Mouse (Mus musculus) NIH3T3 (cell line): ENCODE data around the gene Hmg20b.
A peak's percentile ranks its signal among the peaks of the same experiment; 100 is the strongest.

Experiments
- DNase-seq: peaks from one replicate; pipeline ENCODE4 v3.0.0-alpha.2; 2012; ENCODE audit warnings: low read depth

Hmg20b gene

DNA sequence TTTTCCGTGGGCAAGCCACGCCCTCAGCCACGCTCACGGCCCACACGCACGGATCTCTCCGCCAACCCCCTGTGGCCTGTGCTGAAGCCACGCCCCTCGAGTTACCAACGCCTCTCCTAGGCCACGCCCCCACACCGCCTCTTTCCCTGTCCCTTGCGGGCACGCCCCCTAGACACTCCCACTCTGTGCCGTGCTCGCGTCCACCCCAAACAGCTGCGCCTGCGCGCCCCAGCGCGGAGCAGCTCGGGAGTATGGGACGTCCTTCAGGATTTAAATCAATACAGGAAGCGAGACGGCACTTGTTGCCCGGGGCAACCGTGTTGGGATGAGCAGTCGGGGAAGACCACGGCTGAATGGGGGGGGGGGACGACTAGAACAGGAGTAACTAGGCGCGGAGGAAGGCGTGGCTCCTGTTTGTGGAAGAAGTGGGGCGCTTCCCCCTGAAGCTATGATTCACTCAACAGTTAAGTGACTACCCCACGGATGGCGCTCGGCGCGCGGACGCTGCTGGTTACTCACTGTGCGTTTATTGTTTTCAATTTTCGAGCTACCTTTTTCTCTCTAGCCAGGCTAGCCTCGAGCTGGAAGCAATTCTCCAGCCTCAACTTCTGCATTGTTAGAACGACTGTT lies 28.4 kb upstream of the Hmg20b start:
- DNase-seq: peak; percentile 100

DNA sequence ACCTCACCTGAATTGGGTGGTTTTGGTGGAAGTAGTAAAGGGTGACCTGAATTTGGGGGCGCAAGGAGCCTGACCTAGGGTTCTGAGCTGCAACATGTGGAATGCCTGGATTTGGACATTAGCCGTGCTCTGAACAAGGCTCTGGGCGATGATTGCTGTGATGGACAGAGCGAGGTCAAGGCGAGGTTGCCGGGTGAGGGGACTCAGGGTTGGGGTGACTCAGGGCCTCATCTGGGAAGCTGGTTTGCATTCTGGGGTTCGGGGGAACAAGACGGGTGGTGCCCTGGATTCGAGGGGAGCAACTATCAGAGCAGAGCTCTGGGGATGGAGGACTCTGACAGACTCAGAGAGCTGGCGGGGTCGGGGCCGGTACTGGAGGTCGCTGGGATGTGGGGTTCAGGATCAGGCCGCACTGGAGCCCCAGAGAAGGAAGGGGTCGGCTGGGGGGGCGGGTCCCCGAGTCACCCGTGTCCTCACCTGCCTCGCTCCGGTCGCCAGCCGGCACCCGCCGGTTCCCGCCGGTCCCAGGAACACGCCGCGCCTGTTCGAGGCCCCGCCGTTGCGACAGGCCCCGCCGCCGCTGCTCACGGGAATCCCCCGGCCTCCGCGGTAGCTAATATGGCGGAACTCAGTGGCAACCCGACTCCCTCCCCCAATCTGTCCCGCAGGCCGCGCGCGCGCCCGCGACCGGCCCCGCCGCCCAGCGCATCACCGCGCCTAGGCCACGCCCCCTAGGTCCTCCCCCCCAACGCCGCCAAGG lies 27.7 kb upstream of the Hmg20b start, which contains the start of gene Fzr1:
Gene Fzr1 (minus strand): TSS at position 724 of the 760 bp plus-strand sequence.
- DNase-seq: peak; percentile 33

DNA sequence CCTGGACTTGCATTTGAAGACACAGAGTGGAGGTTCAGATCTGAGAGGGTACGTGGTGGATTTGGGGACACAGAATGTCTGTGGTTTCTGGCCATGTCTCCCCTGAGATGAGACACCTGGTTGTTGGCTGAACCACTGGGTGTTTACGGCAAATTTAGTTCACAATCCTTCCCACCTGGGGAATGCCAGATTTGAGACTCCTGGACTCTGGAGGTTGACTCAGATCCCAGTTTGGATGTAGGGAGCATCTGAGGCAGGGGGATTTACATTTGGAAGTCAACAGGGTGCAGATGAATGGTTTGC lies 27.0 kb upstream of the Hmg20b start:
- no peak for DNase-seq

GRCm38 (mm10) chr10:81376561-81377361 lies 26.5 kb upstream of the Hmg20b start:
- peak; percentile 48 for DNase-seq

DNA sequence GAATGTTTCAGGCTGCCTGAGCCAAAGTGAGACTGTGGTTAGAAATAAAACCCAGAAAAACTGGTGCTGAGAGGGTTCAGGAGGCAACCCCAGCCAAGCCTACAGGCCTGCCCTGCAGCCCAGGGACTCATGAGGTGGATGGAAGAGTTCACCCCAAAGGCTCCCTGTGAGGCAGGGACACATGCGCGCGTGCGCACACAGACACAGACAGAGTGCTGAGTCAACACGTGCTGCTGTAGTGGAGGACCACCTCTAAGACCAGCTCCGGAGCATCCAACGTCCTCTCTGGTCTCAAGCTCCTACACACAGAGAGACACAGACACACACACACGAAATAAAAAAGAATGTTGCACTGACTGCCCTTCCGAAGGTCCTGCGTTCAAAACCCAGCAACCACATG lies 25.0 kb upstream of the Hmg20b start:
- DNase-seq: no peak

- no peak for DNase-seq
Measured at GRCm38 (mm10) chr10:81367207-81367495, 16.9 kb upstream of the Hmg20b start.

DNA sequence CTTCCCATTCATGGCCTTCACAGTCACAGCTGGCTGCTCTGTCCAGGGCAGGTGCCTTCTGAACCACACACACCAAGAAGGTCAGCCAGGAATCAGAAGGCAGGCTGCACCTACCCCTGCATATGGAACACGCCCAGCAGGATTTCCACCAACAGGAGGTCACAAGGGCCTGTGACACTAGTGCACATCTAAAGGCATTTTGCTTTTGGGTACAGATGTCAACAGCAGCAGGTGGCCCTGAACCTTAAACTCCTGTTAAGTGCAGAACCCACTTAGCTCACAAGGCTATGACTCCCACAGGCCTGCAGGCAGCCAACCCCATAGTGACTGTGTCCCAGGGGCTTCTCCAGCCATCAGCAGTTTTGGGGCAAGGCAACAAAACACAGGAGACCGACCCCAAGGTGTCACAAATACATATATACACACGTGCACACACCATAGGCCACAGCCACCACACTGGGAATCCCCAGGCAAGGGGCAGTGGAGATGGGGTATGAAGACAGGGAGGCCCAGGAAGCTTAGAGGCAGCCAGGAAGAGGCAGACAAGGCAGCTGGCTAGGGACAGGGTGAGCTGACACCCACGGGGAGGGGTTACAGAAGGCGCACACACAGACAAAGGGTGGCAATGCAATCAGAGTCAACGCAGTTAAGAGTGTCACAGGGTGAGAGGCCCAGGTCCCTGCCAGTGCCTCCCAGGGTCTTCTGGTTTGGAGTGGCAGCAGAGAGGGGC lies 16.4 kb upstream of the Hmg20b start:
- DNase-seq: no peak

- peak; percentile 15 for DNase-seq
Measured at GRCm38 (mm10) chr10:81365672-81366476, 15.6 kb upstream of the Hmg20b start, which contains the start of gene 4930404N11Rik. TSS of gene 4930404N11Rik (minus strand) at chr10:81365816.

DNA sequence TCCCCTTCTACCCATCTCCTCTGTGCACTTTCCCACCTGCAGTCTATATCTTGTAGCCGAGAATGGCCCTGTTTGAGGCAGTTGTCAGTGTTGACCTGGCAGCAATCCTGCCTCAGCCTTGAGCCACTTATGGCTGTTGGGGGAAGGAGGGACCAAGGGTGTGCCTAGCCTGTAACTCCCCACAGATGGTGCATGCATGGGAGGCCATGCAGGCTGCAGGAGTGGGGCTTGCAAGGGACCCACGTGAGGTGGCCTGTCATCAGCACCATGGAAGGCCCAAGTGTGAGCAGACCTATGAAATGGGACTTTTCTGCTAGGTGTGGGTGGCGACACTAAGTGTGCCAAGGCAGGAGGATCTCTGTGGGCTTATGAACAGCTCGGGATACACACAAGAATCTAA lies 14.8 kb upstream of the Hmg20b start:
- DNase-seq: peak; percentile 13

DNA sequence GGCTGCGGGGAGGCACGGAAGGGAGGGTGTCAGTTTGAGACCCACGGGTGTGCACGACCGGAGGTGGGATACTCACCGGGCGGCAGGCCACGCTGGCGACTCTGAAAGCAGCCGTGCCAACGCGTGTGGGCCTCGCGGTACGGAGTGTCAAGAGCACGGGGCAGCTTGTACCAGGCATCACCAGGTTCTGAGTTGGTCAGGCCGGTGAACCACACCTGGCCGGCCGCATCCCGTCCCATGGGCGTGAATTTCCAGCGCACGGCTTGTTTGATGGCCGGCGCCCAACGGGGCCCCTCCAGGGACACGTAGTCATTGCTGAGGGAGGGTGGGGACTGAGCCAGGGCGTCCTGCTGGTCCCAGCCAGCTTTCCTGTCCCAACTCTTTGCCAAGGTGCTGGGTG lies 14.4 kb upstream of the Hmg20b start:
- no peak for DNase-seq

DNA sequence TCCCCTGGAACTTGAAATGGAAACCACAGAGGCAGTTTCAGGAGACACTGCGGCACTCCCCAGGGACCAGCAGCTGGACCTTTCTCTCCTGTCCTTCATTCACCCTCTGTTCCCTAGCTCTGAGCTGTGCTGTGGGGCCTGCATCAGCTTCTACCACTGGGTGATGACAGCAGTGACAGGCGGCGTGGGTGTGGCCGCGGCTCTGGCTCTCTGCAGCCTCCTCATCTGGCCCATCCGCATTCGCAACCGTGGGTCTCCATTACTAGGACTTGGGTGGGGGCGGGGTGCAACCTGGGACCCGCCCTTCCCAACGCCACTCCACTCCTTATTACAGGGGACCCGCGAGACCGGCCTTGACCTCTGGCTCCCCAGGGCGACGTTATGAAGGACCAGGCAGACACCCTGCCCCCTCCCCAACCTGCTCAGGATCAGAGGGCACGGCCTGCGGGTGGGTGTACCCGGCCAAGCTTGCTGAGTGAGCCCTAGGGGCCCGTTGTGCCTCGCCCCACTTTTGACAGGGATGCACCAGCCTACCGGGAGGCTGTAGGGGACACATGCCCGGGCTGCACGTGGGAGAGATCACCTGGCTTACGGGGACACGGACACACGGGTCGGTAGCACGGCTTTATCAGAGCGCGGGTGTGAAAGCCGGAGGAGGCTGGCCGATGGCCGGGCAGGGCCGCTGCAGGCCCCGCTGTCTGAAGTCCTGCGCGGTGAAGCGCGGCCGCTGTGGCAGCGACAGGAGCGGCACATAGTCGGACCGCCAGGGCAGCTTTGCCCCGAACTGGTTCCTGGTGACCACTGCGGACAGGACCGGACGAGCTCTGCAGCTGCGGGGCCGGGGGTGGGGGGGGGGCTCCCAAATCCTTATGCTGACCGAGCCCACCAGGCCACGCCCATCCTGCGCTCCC lies 13.4 kb upstream of the Hmg20b start:
- no peak for DNase-seq

DNA sequence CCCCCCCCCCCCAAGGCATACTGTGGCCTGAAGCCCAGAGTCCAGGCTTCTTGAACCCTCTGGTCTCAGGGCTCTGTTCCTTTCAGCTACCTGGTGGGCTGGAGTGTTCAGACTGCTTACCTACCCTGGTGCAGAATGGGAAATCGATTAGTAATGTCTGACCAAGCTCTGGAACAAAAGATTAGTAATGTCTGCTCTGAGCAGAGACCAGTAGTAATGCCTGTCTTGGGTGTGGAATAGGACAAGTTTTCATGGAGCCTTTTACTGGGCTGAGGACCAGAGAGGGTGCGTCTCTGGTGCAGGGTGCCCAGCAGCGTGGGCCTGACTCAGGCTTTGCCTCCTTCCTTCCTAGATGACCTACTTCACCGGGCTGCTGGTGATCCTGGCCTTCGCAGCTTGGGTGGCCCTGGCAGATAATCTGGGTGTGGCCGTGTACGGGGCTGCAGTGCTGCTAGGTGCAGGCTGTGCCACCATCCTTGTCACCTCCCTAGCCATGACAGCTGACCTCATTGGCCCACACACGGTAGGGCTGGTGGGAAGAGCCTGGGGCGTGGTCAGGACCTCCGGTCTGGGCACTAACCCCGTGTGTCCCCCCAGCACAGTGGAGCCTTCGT lies 12.2 kb upstream of the Hmg20b start:
- DNase-seq: peak; percentile 20

- DNase-seq: peak; percentile 27
Measured at GRCm38 (mm10) chr10:81360721-81361120, 10.4 kb upstream of the Hmg20b start.

- DNase-seq: peak; percentile 19
Measured at GRCm38 (mm10) chr10:81358841-81359240, 8.6 kb upstream of the Hmg20b start.

GRCm38 (mm10) chr10:81358209-81358608 lies 7.9 kb upstream of the Hmg20b start:
- DNase-seq: no peak

- DNase-seq: peak; percentile 97
Measured at GRCm38 (mm10) chr10:81356991-81357844, 6.9 kb upstream of the Hmg20b start, which contains the start of gene Mfsd12. TSS of gene Mfsd12 (plus strand) at chr10:81357491.

DNA sequence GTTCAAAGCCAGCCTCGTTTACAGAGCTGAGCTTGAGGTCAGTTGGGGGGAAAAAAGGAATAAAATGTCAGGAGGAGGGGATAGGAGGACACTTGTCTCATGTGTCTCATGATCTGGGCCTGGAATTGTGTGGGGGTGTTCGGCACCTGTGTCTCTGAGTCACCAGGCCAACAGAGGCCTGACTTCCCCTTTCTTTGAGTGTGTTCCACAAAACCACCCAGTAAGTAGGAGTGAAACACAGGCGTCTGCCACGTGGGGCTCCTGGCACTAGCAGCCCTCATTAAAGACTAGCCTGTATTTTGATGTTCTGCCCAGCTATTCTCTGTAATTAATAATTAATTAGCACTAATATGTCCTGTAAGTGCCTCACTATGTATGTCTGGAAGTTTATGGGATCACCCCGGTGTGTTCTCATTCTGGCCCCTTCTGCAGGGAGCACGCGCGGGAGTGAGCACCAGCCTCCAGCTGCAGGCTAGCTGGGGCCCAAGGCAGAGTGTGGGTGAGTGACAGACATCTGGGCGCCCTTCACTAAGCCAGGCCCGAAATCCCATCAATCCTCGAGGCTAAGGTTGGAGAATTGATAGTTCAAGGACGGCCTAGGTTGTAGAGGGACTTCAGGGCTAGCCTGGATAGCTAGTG lies 6.2 kb upstream of the Hmg20b start:
- no peak for DNase-seq

- no peak for DNase-seq
Measured at GRCm38 (mm10) chr10:81355533-81355932, 5.3 kb upstream of the Hmg20b start.
